Mouse (Mus musculus) heart, postnatal 25 days (tissue): Measurements from ENCODE around the gene Dgcr2. TPM values are rescaled to one million over a fixed set of nuclear protein-coding genes. Genes with fewer than 3 reads are reported as not detected.

Source experiments
- DNase-seq: peaks from one replicate; pipeline ENCODE4 v3.0.0; 2022; ENCODE audit warnings: low spot score
- intact Hi-C: fragments of 180-260 bp; cut with DNase I; formaldehyde crosslinking; loops from one replicate; pipeline ENCODE4 v1.15.1; 2025
- total RNA-seq, 2 experiments: library from RNA; stranded (reverse); gene quantifications; 2 replicates each; pipeline ENCODE4 v1.2.3; 2021

Dgcr2 gene
- total RNA-seq, 2 experiments from 2014 or later, result 46.5 to 49.5 TPM

DNA sequence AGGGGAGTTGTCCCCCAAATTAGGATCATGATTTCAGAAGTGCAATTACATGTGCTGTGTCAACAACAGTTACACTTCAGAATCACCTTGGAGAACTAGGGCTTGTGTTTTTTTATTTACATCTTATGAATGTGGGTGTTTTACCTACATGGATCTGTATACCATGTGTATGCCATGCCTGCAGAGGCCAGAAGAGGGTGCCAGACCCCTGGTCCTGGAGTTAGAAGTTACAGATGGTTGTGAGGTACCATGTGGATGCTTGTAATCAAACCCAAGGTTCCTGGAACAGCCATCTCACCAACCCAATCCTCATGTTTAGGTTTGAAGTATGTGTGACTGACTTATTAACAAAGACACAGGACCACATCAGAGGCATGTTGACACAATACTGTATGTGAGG lies 39.8 kb downstream of the Dgcr2 start:
- intact Hi-C loops, result loop anchor here (5.0 kb wide), 1 partner anchor 129 kb away; no protein-coding TSS in a partner anchor
- DNase-seq, result no peak

DNA sequence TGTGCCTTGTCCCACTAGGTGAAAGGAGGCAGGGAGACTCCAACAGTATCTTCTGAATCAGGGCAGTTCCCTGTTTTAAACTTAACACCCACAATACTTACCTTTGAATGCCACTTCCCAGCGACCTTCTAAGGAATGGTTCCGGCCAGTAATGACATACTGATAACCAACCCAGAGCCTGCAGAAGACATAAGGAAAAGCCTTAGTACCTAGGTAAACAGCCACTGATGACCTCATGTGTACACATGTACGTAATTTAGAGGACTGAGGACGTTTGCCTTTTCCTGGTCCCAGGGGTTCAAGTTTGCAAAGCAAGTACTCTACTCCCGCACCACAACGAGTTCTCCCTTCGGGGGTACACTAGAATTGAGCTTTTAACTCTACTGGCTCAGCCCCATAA lies 41.2 kb downstream of the Dgcr2 start:
- DNase-seq, result no peak
- intact Hi-C loops, result loop anchor here (5.0 kb wide), 1 partner anchor 130 kb away; no protein-coding TSS in a partner anchor

GRCm38 (mm10) chr16:17853263-17853662 lies 45.1 kb downstream of the Dgcr2 start:
- intact Hi-C loops, result no loop called here

DNA sequence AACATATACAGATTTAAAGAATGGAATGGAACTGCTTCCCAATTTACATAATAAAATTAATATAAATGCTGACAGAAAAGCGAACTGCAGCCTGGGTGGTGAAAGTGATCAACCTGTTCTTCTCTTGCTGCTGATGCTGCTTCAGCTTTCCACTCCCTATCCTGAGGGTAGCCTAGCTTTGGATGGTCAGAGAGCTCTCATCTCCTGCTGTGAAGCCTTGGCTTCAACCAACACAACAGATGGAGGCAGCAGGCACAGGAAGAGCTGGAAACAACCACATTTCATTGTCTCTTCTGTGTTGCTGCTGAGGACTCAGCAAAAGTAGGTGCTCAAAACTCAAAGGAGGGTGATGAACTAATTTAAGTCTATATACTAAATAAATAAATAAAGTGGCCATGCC lies 46.5 kb downstream of the Dgcr2 start:
- DNase-seq, result no peak
- intact Hi-C loops, result no loop called here

More at GRCm38 (mm10) chr16:17853263-17853662, 45.1 kb downstream of the Dgcr2 start:
- no peak for DNase-seq

GRCm38 (mm10) chr16:17851331-17851730 lies 47.0 kb downstream of the Dgcr2 start:
- intact Hi-C loops, result no loop called here
- no peak for DNase-seq

DNA sequence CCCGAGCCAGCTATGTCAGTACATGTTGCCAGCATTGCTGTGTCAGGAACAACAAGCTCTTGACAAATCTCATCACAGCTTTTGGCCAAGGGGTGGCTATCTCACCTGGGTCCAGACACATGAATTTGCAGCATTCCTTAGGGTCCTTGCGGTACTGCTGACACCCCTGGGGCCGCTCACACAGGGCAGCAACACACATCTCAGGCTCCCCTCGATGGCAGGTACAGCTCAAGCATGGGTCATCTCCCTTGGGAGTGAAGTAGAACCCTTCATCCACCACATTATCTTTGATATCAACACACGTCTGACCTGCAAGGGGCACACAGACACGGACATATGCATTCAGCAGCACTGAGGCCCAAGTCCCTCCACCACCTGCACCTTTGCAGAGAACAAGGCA lies 48.9 kb downstream of the Dgcr2 start:
- no peak for DNase-seq
- intact Hi-C loops, result no loop called here

- no peak for DNase-seq
- intact Hi-C loops, result no loop called here
Observed at GRCm38 (mm10) chr16:17848928-17849327, 49.4 kb downstream of the Dgcr2 start.

DNA sequence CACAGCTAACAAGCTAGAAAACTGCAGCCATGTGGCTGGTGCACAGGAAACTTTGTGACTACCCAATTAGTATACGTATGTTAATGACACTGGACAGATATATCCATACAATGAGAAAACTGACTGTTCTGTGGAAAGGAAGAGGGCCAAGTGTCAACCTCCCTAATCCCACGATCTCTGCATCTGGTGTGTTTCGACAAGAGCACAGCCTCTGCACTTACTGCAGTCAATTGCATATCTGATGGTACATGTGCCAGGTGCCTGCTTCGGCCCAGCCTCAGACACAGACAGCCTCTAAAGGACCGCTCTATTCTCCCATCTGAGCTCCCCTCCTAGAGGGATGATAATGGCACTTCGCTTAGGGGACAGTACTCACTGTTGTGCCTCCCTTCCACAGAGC lies 49.9 kb downstream of the Dgcr2 start:
- DNase-seq, result no peak
- intact Hi-C loops, result no loop called here

GRCm38 (mm10) chr16:17843701-17844365 lies 54.5 kb downstream of the Dgcr2 start:
- intact Hi-C loops, result no loop called here
- DNase-seq, result no peak

DNA sequence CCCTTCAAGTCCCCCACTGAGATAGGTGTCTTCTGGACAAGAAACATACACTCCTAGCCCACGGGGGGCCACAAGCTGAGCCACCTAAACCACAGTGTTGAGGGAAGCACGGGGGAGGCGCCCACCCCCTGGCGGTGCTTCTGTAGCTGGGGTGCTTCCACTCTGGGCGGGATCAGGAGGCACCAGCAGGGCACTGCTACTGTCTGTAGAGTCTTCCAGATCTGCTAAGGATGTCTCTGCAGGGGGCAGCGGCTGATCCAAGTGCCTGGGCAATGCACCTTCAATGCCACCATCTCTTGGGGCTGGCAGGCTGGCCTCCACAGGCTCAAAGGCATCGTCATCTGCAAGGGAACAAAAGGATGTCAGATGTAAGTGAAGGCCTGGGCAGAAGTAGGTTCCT lies 55.9 kb downstream of the Dgcr2 start:
- DNase-seq, result no peak
- intact Hi-C loops, result no loop called here

DNA sequence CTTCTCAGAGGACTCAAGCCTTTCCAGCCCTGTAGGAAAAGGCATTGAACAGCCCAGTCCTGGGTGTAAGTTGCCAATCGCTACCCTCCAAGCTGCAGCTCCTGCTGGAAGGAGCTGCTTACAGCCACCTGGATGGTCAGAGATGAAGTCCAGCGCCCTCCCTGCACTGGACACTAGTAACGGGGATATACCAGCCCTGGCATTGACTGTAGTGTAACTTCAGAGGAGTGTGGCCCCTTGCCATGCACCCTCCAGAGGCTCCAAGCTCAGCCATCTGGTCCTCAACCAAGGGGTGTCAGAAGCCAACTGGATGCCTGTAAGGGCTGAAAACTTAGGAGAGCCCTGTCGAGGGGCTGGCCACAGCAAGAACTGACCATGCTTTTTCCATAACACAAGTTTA lies 58.4 kb downstream of the Dgcr2 start:
- intact Hi-C loops, result no loop called here
- DNase-seq, result no peak

- DNase-seq, result no peak
- intact Hi-C loops, result no loop called here
Observed at GRCm38 (mm10) chr16:17838051-17838450, 60.3 kb downstream of the Dgcr2 start, which contains the start of gene Car15. Car15 (minus strand) TSS chr16:17838364.

GRCm38 (mm10) chr16:17835481-17835880 lies 62.9 kb downstream of the Dgcr2 start:
- intact Hi-C loops, result no loop called here

GRCm38 (mm10) chr16:17834543-17834942 lies 63.8 kb downstream of the Dgcr2 start:
- no peak for DNase-seq
- intact Hi-C loops, result no loop called here

More at GRCm38 (mm10) chr16:17835481-17835880, 62.9 kb downstream of the Dgcr2 start:
- no peak for DNase-seq

GRCm38 (mm10) chr16:17833681-17834399 lies 64.5 kb downstream of the Dgcr2 start:
- intact Hi-C loops, result no loop called here
- DNase-seq, result no peak

GRCm38 (mm10) chr16:17833321-17833680 lies 65.1 kb downstream of the Dgcr2 start:
- intact Hi-C loops, result no loop called here

GRCm38 (mm10) chr16:17832821-17833220 lies 65.5 kb downstream of the Dgcr2 start, which contains the start of gene B830017H08Rik:
B830017H08Rik (plus strand) TSS chr16:17833121.
- no peak for DNase-seq
- intact Hi-C loops, result no loop called here

More at GRCm38 (mm10) chr16:17833321-17833680, 65.1 kb downstream of the Dgcr2 start:
- no peak for DNase-seq

GRCm38 (mm10) chr16:17831781-17832180 lies 66.6 kb downstream of the Dgcr2 start:
- no peak for DNase-seq
- intact Hi-C loops, result no loop called here

GRCm38 (mm10) chr16:17830385-17831178 lies 67.8 kb downstream of the Dgcr2 start:
- intact Hi-C loops, result no loop called here
- no peak for DNase-seq

GRCm38 (mm10) chr16:17828867-17829266 lies 69.5 kb downstream of the Dgcr2 start:
- intact Hi-C loops, result no loop called here
- DNase-seq, result no peak
